Mouse (Mus musculus): ENCODE measurements around the gene Bola2.

DNA sequence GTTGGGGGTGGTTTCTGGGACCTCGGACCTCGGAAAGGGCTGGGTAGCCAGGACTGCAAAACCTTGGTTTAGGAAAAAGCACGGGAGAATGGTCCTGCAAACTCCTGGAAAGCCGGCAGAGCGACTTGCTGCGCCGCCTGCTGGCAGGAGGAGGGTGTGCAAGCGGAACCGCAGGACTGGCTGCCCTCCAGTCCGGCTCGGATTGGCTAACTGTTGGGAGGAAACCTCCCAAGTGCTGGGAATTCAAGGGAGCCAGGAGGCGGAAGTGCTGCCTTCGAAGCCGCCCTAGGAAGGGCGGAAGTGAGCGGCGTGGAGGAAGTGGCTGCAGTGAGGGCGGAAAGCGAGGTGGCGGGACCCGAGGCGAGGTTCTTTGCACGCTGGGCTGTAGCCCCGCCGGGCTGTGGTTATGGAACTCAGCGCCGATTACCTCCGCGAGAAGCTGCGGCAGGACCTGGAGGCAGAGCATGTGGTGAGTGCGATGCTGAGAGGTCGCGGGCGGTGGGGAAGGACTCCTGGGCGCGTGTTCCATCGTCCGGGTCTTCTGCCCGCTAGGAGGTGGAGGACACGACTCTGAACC lies 518 bp downstream of the Bola2 start, which contains the start of gene Slx1b:
- TF ChIP-seq POLR2A (IDR thresholded peaks at IDR 0.05; ENCODE audit: insufficient read depth, low read depth, low read length) = peak; percentile 50; the same call in 1 of the 2 replicates
- peak; percentile 81 for TF ChIP-seq CTCF (IDR thresholded peaks at IDR 0.05; ENCODE audit: insufficient read depth, low read depth, low read length)

All from olfactory bulb, adult 2 months (tissue).